33 mouse cellular contexts compared by ENCODE assay signal in the genomic region with DNA sequence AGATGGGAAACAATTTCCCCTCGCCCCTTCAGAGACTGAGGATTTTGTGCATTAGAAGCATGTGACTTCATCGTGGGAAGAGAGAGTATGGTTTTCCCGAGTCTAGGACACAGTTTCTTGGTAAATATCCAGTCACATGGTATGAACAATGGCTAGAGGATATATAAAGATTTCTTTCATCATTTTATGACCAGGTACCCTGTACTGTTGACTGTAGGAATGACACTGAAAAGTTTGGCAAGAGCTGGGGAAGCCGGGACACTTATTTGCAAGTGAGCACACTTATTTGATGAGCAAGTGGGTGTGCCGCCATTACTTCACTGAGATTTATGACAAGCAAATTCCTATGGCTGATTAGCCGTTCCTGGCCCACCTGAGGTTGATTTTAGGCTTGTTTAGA. TPM values are rescaled to one million over a fixed set of nuclear protein-coding genes. Genes with fewer than 3 reads are reported as not detected.
"Had no signal": no experiment of that assay in that cellular context is flagged by ENCODE, and none has a peak within 500 bp of the region (broad histone marks: within the 10 kb centered on the region; RNA-seq: fewer than 3 reads in every experiment).

No protein-coding gene starts in this region.

- H3K9me3 ChIP-seq: heart, embryonic 10.5 days; heart, embryonic 13.5 days; heart, embryonic 15.5 days; hindbrain, embryonic 10.5 days; hindbrain, embryonic 12.5 days; hindbrain, embryonic 15.5 days; kidney, embryonic 15.5 days had no signal

- H3K4me3 ChIP-seq: heart, embryonic 10.5 days; heart, embryonic 12.5 days; heart, embryonic 13.5 days; heart, embryonic 15.5 days; hindbrain, embryonic 10.5 days; hindbrain, embryonic 12.5 days; hindbrain, embryonic 13.5 days; hindbrain, embryonic 15.5 days; kidney, embryonic 15.5 days; layer of hippocampus, adult 2 months; left cerebral cortex, adult 2 months had no signal

- H3K27ac ChIP-seq: heart, embryonic 10.5 days; heart, embryonic 13.5 days; heart, embryonic 15.5 days; hindbrain, embryonic 10.5 days; hindbrain, embryonic 12.5 days; hindbrain, embryonic 13.5 days; hindbrain, embryonic 14.5 days; hindbrain, embryonic 15.5 days; hindbrain, postnatal 0 days; kidney, embryonic 15.5 days; kidney, postnatal 0 days; layer of hippocampus, adult 2 months; left cerebral cortex, adult 2 months had no signal

- H3K36me3 ChIP-seq: heart, embryonic 10.5 days; heart, embryonic 12.5 days; heart, embryonic 13.5 days; heart, embryonic 15.5 days; hindbrain, embryonic 10.5 days; hindbrain, embryonic 12.5 days; hindbrain, embryonic 13.5 days; hindbrain, embryonic 15.5 days; kidney, embryonic 15.5 days had no signal

- H3K27me3 ChIP-seq: heart, embryonic 12.5 days; heart, embryonic 13.5 days; heart, embryonic 15.5 days; hindbrain, embryonic 12.5 days; hindbrain, embryonic 13.5 days; hindbrain, embryonic 15.5 days; kidney, embryonic 15.5 days had no signal

- DNase-seq: heart, postnatal 10 days; heart, postnatal 14 days; heart, postnatal 36 days; heart, postnatal 4 days; kidney, adult 11 months; kidney, adult 18-20 months; kidney, adult 2 months; kidney, adult 8-10 months; kidney, adult 9 months; kidney, postnatal 10 days; kidney, postnatal 14 days; kidney, postnatal 25 days; kidney, postnatal 36 days; kidney, postnatal 4 days; layer of hippocampus, adult 9-11 months; layer of hippocampus, postnatal 36 days had no signal

- H3K9ac ChIP-seq: heart, embryonic 12.5 days; heart, embryonic 13.5 days; heart, embryonic 15.5 days; hindbrain, embryonic 12.5 days; hindbrain, embryonic 13.5 days; hindbrain, embryonic 14.5 days; hindbrain, embryonic 15.5 days; kidney, embryonic 15.5 days had no signal

- ATAC-seq: hindbrain, embryonic 16.5 days; hindbrain, postnatal 0 days; inflammation-experienced regulatory T-cells, adult 6 months had no signal

- H3K4me2 ChIP-seq: heart, embryonic 11.5 days; heart, embryonic 12.5 days; heart, embryonic 13.5 days; heart, embryonic 15.5 days; hindbrain, embryonic 12.5 days; hindbrain, embryonic 13.5 days; hindbrain, embryonic 14.5 days; hindbrain, embryonic 15.5 days; kidney, embryonic 15.5 days had no signal

- H3K4me1 ChIP-seq: hindbrain, embryonic 10.5 days; hindbrain, embryonic 12.5 days; hindbrain, embryonic 13.5 days; hindbrain, embryonic 15.5 days; kidney, embryonic 15.5 days had no signal

RNA-seq across cellular contexts. Expression of a gene that starts 40.6 kb away (rescaled TPM):
- polyA plus RNA-seq: inflammation-experienced regulatory T-cells, adult 6 months had no signal
